Mouse (Mus musculus) layer of hippocampus, postnatal 36 days (tissue): ENCODE measurements at regions not wholly inside any gene's neighbourhood (a gene's known extent, or its start where the extent isn't known, plus 50 kb on each side); places are given as distances from the start of the nearest gene placed in this dataset.
A peak's percentile ranks its signal among the peaks of the same experiment; 100 is the strongest.

Experiments used
- DNase-seq, 2 experiments: peaks; one replicate each; pipeline ENCODE4 v3.0.0; 2022

DNA sequence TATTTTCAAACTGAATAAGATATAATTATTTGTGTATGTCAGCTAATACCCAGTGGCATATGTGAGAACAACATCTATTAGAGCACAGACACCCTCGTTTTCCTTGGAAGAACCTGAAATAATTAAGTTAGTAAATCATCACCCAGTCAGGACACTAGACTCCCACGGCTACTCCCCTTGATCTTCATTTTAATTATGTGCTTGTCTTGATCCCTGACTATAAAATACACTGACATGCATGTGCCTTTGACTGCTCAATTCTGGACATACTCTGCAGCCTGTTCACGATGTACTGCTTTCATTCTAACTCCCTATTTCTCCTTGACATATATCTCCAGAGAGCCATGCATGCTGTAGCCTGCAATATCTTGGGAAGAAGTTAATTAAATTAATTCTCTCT is 232.7 kb upstream of the Atxn7l3b start:
- no peak for DNase-seq

DNA sequence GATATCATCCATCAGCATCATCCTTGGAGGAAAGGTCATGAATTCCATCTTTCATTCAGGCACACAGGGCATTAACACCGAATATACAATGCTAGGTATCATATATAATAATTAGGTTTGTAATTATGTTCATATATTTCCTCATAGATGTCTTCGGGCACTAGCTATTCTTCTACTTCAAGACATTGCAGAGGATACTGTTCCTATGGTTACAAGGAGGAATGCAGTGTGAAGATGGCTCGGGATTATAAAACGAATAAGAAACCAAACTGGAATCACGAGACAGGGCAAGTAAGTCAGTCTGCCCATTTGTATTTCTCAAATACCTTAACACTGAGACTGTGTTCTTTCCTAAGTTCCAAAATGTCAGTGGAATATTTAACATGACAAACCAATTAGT is 231.3 kb upstream of the Atxn7l3b start:
- DNase-seq = no peak

DNA sequence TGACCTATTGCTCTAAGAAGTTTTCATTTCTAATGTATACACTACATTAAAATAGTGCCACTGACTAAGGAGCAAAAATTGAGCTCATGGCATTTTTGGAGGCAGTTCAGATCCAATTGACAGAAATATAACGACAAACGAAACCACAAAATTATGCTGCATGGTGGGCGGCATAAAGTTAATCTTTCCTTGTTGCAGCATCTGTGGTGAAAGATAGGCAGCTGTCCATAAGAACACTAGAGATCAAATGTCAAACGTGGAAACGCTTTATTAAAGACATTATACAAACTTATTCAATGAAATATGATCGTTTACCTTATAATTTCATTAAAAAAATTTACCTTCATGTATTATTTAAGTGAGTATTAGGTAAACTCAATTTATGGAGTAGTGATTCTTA is 230.2 kb upstream of the Atxn7l3b start:
- DNase-seq = no peak

DNA sequence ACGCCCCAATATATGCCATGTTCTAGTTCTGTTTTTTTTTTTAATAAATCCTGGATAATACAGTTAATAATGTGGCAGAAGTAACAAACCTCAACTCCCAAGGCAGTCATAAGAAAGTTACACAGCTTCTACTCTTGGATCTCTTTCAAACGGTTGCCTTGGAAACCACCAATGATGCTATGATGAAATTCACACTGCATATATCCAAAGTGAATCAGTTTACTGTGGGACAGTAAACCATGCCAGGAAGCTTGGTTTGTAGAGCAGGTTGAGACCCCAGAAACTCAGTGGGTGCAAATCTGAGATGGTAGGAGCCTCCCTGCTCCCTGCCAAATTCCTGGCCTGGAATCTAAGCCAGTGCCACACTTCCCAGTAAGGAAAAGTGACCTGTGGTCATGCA is 212.8 kb upstream of the Atxn7l3b start:
- DNase-seq = no peak

DNA sequence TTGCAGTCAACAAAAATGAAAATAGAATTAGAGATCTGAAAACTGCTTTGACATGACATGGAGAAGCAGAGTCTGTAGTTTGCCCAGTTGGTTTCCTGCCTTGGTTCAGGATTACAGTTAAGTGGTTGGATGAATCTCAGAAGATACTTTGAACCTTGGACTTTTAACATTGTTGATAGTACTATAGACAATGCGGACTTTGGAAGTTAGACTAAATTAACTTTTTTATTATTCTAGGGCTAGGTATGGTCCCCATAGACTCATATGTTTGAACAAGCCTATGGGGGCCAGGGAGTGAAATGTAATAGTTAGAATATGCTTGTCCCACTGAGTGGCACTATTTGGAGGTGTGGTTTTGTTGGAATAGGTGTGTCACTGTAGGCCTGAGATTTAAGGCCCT is 186.2 kb upstream of the Atxn7l3b start:
- no peak for DNase-seq

DNA sequence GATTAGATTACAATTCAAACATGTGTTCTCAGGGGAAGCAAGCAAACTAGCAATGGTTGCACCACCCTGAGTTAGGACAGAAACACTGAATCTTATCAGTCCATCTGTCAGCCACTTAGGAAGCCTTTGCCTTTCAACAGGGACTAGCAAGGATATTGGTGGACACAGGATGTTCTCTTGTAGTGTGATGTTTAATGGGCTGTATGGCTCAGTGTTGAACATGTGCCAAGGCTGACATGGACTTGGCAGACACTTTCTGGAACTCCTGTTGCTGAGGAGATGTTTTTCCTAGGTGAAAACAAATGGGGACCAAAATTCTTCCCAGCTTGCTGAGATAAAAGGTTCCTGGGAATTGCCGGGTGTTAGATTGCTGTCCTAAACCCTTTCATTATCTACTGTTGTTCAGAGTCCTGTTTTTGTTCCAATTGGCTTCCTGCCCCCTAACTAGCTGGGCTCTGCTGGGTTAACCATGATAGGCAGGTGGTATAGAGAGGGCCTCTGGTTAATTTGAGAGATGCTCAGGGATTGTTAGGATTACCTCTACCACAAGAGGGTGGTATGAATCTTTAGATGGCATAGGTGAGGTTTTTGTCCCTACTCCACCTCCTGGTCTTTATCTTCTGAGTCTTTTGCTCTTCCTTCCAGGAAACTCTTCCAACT is 177.1 kb upstream of the Atxn7l3b start:
- peak in 1 of 2 experiments; percentile 1 for DNase-seq

DNA sequence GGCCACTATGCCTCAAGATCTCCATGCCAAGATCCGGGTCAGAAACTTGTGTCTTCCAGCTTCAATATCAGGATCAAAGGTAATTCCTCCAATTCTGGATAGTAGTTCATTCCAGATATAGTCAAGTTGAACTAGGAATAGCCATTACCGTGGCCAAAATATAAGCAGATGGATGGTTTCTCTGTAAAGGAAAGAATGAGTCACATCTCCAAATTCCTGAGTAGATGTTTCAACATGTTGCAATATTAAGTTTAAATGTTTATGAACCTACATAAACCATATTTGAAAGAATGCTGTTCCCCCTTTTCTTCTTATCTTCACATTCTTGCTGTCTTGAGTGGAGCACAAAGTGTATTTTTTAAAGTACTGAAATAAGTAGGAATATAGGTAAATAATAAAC is 176.5 kb upstream of the Atxn7l3b start:
- no peak for DNase-seq
